Mouse (Mus musculus) cerebellum, postnatal 14 days (tissue): ENCODE results near the gene Mthfr.

ENCODE experiments used
- DNase-seq, 2 experiments: peaks; one replicate each; pipeline ENCODE4 v3.0.0; 2021; ENCODE audit warnings: mixed read lengths in 2 of 2

The Mthfr gene

GRCm38 (mm10) chr4:148038600-148039253 lies at the start of gene Mthfr, which contains the start of gene Clcn6:
Gene Mthfr (plus strand): TSS chr4:148039077.
Gene Clcn6 (minus strand): TSS chr4:148038821.
- DNase-seq, result peak; percentile 100

- DNase-seq, result no peak
Measured at GRCm38 (mm10) chr4:147993571-147994095, 45.2 kb upstream of the Mthfr start.

- DNase-seq, result no peak
Measured at GRCm38 (mm10) chr4:147995311-147995710, 43.6 kb upstream of the Mthfr start.

- DNase-seq, result peak in 1 of 2 experiments; percentile 36
Measured at GRCm38 (mm10) chr4:148000202-148000772, 38.6 kb upstream of the Mthfr start, which contains the start of gene Nppa. Gene Nppa (plus strand): TSS chr4:148000722.

GRCm38 (mm10) chr4:148001013-148001789 lies 37.7 kb upstream of the Mthfr start:
- no peak for DNase-seq

- no peak for DNase-seq
Measured at GRCm38 (mm10) chr4:148001866-148002265, 37.0 kb upstream of the Mthfr start.

GRCm38 (mm10) chr4:148004361-148004760 lies 34.5 kb upstream of the Mthfr start:
- DNase-seq, result no peak

- DNase-seq, result peak; percentile 42 to 64
Measured at GRCm38 (mm10) chr4:148008412-148008811, 30.5 kb upstream of the Mthfr start.

GRCm38 (mm10) chr4:148009641-148010040 lies 29.2 kb upstream of the Mthfr start:
- no peak for DNase-seq

GRCm38 (mm10) chr4:148011332-148011731 lies 27.5 kb upstream of the Mthfr start:
- DNase-seq, result no peak

GRCm38 (mm10) chr4:148012216-148012615 lies 26.7 kb upstream of the Mthfr start:
- DNase-seq, result no peak

- DNase-seq, result peak; percentile 18 to 43
Measured at GRCm38 (mm10) chr4:148015418-148015817, 23.5 kb upstream of the Mthfr start.

GRCm38 (mm10) chr4:148016981-148017380 lies 21.9 kb upstream of the Mthfr start:
- DNase-seq, result no peak

GRCm38 (mm10) chr4:148018410-148018809 lies 20.5 kb upstream of the Mthfr start:
- no peak for DNase-seq

GRCm38 (mm10) chr4:148024003-148024402 lies 14.9 kb upstream of the Mthfr start:
- no peak for DNase-seq

GRCm38 (mm10) chr4:148029297-148029696 lies 9.6 kb upstream of the Mthfr start:
- DNase-seq, result no peak

- DNase-seq, result no peak
Measured at GRCm38 (mm10) chr4:148030506-148030905, 8.4 kb upstream of the Mthfr start.

GRCm38 (mm10) chr4:148033858-148034410 lies 4.9 kb upstream of the Mthfr start:
- no peak for DNase-seq

- no peak for DNase-seq
Measured at GRCm38 (mm10) chr4:148035440-148035839, 3.4 kb upstream of the Mthfr start.

- DNase-seq, result no peak
Measured at GRCm38 (mm10) chr4:148038079-148038599, 738 bp upstream of the Mthfr start.

- peak in 1 of 2 experiments; percentile 80 for DNase-seq
Measured at GRCm38 (mm10) chr4:148039254-148040028, 564 bp downstream of the Mthfr start.
